Mouse (Mus musculus) cerebral cortex, adult 2 months (tissue): Measurements from ENCODE around the gene Heatr1.

ENCODE experiments used
- WGBS: fragments of 180-500 bp; shearing (Covaris S2); methylation state at CpG from one replicate; pipeline ENCODE4 v1.1.7; 2018; 5-methylcytosine and 5-hydroxymethylcytosine counted together

The Heatr1 gene

GRCm38 (mm10) chr13:12456711-12457110, 61.9 kb downstream of the Heatr1 start:
- 88% methylated on average over 7 of the region's 7 CpGs for WGBS

- WGBS, result 1% methylated on average over 8 of the region's 8 CpGs
Observed at GRCm38 (mm10) chr13:12460443-12460842, 65.6 kb downstream of the Heatr1 start.

- WGBS, result under 1% methylated on average over 59 of the region's 59 CpGs
Observed at GRCm38 (mm10) chr13:12460881-12461729, 66.3 kb downstream of the Heatr1 start.

GRCm38 (mm10) chr13:12461730-12462119, 66.9 kb downstream of the Heatr1 start:
- 3% methylated on average over 7 of the region's 7 CpGs for WGBS

GRCm38 (mm10) chr13:12462623-12463022, 67.8 kb downstream of the Heatr1 start:
- 81% methylated on average over 4 of the region's 4 CpGs for WGBS

GRCm38 (mm10) chr13:12464159-12464558, 69.3 kb downstream of the Heatr1 start:
- 88% methylated on average over 6 of the region's 6 CpGs for WGBS

GRCm38 (mm10) chr13:12464844-12465243, 70.0 kb downstream of the Heatr1 start, which contains the start of gene Lgals8:
Gene Lgals8 (minus strand): TSS chr13:12464944.
- 88% methylated on average over 1 of the region's 1 CpGs for WGBS

- 95% methylated on average over 1 of the region's 1 CpGs for WGBS
Observed at GRCm38 (mm10) chr13:12468488-12468887, 73.7 kb downstream of the Heatr1 start.

GRCm38 (mm10) chr13:12473724-12474378, 79.0 kb downstream of the Heatr1 start:
- WGBS, result 36% methylated on average over 8 of the region's 8 CpGs

GRCm38 (mm10) chr13:12475239-12475638, 80.4 kb downstream of the Heatr1 start:
- WGBS, result 83% methylated on average over 6 of the region's 6 CpGs

GRCm38 (mm10) chr13:12476886-12477285, 82.1 kb downstream of the Heatr1 start:
- WGBS, result 96% methylated on average over 4 of the region's 4 CpGs

GRCm38 (mm10) chr13:12478301-12478700, 83.5 kb downstream of the Heatr1 start:
- 84% methylated on average over 15 of the region's 15 CpGs for WGBS

- WGBS, result 70% methylated on average over 6 of the region's 6 CpGs
Observed at GRCm38 (mm10) chr13:12479802-12480201, 85.0 kb downstream of the Heatr1 start.

GRCm38 (mm10) chr13:12485197-12485596, 90.4 kb downstream of the Heatr1 start:
- 68% methylated on average over 2 of the region's 2 CpGs for whole genome bisulfite sequencing

GRCm38 (mm10) chr13:12485640-12486039, 90.8 kb downstream of the Heatr1 start:
- WGBS, result 85% methylated on average over 7 of the region's 7 CpGs
